Mouse (Mus musculus) midbrain, embryonic 16.5 days (tissue): ENCODE data around the gene B3gat2. TPM values are rescaled to one million over a fixed set of nuclear protein-coding genes. Genes with fewer than 3 reads are reported as not detected.

ENCODE experiments used
- ATAC-seq: fragments of 200-750 bp; cut with Nextera tagmentation; 2 replicates; pipeline ENCODE4 v1.8.0; 2017; ENCODE audit warnings: moderate TSS enrichment
- H3K27ac ChIP-seq: fragments of 300-500 bp; sonication (generic); 2 replicates; pipeline ENCODE4 v1.5.1; 2014; ENCODE audit warnings: mild to moderate bottlenecking, low read length, mixed read lengths
- H3K27me3 ChIP-seq: fragments of 300-500 bp; sonication (generic); 2 replicates; pipeline ENCODE4 v1.6.1; 2014; ENCODE audit warnings: low read depth, low read length, mixed read lengths; ENCODE audit not compliant: control insufficient read depth, insufficient read depth
- H3K36me3 ChIP-seq: fragments of 300-500 bp; sonication (generic); 2 replicates; pipeline ENCODE4 v1.6.1; 2014; ENCODE audit warnings: mild to moderate bottlenecking, low read length, moderate library complexity, mixed read lengths; ENCODE audit not compliant: control insufficient read depth, insufficient read depth
- H3K4me1 ChIP-seq: fragments of 300-500 bp; sonication (generic); 2 replicates; pipeline ENCODE4 v1.6.1; 2014; ENCODE audit warnings: mild to moderate bottlenecking, low read length, mixed read lengths; ENCODE audit not compliant: control insufficient read depth, insufficient read depth
- H3K4me2 ChIP-seq: fragments of 300-500 bp; sonication (generic); 2 replicates; pipeline ENCODE4 v1.6.1; 2014; ENCODE audit warnings: mild to moderate bottlenecking, low read length, mixed read lengths
- H3K4me3 ChIP-seq: fragments of 300-500 bp; sonication (generic); 2 replicates; pipeline ENCODE4 v1.5.1; 2014; ENCODE audit warnings: low read depth, mild to moderate bottlenecking, low read length, moderate library complexity, mixed read lengths
- H3K9ac ChIP-seq: fragments of 300-500 bp; sonication (generic); 2 replicates; pipeline ENCODE4 v1.6.1; 2014; ENCODE audit warnings: low read depth, low read length, mixed read lengths
- H3K9me3 ChIP-seq: fragments of 300-500 bp; sonication (generic); replicated peaks from 2 replicates; pipeline ENCODE4 v1.6.1; 2014; ENCODE audit warnings: mild to moderate bottlenecking, low read length, mixed read lengths; ENCODE audit not compliant: control insufficient read depth, poor library complexity, severe bottlenecking
- WGBS: fragments of 180-500 bp; shearing (Covaris S2); extraction: QIAGEN DNeasy Blood & Tissue Kit; methylation state at CpG from one replicate; pipeline ENCODE4 v1.1.7; 2014; 5-methylcytosine and 5-hydroxymethylcytosine counted together
- polyA plus RNA-seq: library from polyadenylated mRNA; unstranded; fragments of >200 nt; fragmentation: Nextera tagmentation; extraction: Ambion mirVana; gene quantifications from 2 replicates; pipeline ENCODE4 v1.2.1, GENCODE M21; 2015

The B3gat2 gene
- polyA plus RNA-seq, 1 experiment from 2014 or later: 16.3 TPM

GRCm38 (mm10) chr1:23884914-23885313, 123.4 kb downstream of the B3gat2 start:
- 45% methylated on average over 7 of the region's 7 CpGs for WGBS
- Histone ChIP-seq H3K4me2 (no peak overlapping the region), H3K4me3 (no peak overlapping the region), H3K36me3 (no peaks in the 10 kb centered on the region), H3K27me3 (no peaks in the 10 kb centered on the region), H3K4me1 (no peaks in the 10 kb centered on the region), H3K9me3 (no peaks in the 10 kb centered on the region), H3K9ac (no peak overlapping the region), H3K27ac (no peak overlapping the region)
- 0 out of 2 replicates have a peak, but pooled peaks have one; percentile 32 for ATAC-seq

- H3K9me3 ChIP-seq: no peaks in the 10 kb centered on the region
- WGBS: 73% methylated on average over 1 of the region's 1 CpGs
- no peak overlapping the region for H3K4me2 ChIP-seq
- H3K27ac ChIP-seq: no peak overlapping the region
- no peaks in the 10 kb centered on the region for H3K4me1 ChIP-seq
- H3K9ac ChIP-seq: no peak overlapping the region
- no peaks in the 10 kb centered on the region for H3K27me3 ChIP-seq
- no peak overlapping the region for H3K4me3 ChIP-seq
- H3K36me3 ChIP-seq: no peaks in the 10 kb centered on the region
- no peak for ATAC-seq
Measured at GRCm38 (mm10) chr1:23892072-23892471, 130.5 kb downstream of the B3gat2 start.

Other genes starting within 250 kb of the B3gat2 start
- gene Smap1, start 160.6 kb downstream of the B3gat2 start, polyA plus RNA-seq: 111 and 118 TPM in 2 replicates
- 99.9 and 101 TPM in 2 replicates for gene Sdhaf4, start 243.9 kb downstream of the B3gat2 start, polyA plus RNA-seq